Mouse (Mus musculus): Measurements from ENCODE around the gene Sept6. TPM values are rescaled to one million over a fixed set of nuclear protein-coding genes. Genes with fewer than 3 reads are reported as not detected.

The Sept6 gene
- polyA plus RNA-seq, 1 experiment from 2014 or later = 5.0 TPM

DNA sequence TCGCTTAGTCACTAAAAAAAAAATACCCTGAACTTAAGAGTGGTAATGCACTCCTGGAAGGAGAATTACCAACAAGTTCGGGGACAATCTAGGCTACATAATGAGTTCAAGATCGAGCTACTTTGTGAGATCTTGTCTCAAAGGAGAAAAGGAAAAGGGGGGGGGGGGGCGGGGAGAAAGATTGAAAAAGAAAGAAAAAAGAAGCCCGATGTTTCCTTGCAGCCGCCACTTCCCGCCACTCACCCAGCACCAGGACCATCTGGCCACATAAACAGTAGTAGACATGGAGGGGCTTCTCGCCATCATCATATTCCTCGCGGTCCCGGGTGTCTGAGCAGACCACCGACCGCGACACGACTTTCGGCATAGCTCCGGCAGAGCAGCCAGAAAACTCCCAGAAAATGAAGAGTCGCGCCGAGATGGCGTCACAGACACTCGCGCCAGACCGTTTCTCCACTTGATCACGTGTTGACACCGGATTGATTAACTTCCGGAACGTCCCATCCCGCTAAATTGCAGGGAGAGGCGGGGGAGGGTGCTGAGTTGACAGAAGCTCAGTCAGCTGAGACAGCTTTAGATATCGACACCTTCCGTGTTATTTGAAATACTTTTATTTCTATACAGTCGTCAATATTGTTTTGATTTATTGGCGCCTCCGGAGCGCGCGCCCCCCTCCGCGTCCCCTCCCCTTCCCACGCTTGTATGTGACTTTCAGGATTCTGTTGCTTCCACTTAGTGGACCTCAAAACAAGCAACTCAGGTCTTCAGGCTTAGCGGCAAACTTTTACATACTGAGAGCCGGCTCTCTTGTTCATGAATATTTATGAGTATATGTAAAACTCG is 127.6 kb downstream of the Sept6 start:
- H3K4me3 ChIP-seq (replicated peaks) = peak overlapping the region; percentile 62
- H3K27me3 ChIP-seq = no peaks in the 10 kb centered on the region
- H3K4me2 ChIP-seq = peak overlapping the region; percentile 69
- H3K4me1 ChIP-seq (replicated peaks) = peaks cover 11% of the 10 kb centered on the region
- ATAC-seq (ENCODE audit: low read depth) = peak; percentile 85
- DNase-seq = peak; percentile 73
- H3K27ac ChIP-seq = peak overlapping the region; percentile 62
- H3K36me3 ChIP-seq = no peaks in the 10 kb centered on the region
- H3K9me3 ChIP-seq (replicated peaks) = no peaks in the 10 kb centered on the region
- H3K9ac ChIP-seq = peak overlapping the region; percentile 67
- 14% methylated on average over 43 of the region's 44 CpGs for WGBS (ENCODE audit: insufficient replicate concordance)

Other genes starting within 250 kb of the Sept6 start
- 1.0 and 1.1 TPM in 2 replicates for gene Slc25a43, start 248.1 kb downstream of the Sept6 start, polyA plus RNA-seq (2015; fragmentation: Nextera tagmentation; extraction: Ambion mirVana)
- gene Slc25a5, start 196.1 kb downstream of the Sept6 start, polyA plus RNA-seq (2015; fragmentation: Nextera tagmentation; extraction: Ambion mirVana) = 657 and 659 TPM in 2 replicates
- gene Ube2a, start 117.9 kb downstream of the Sept6 start, polyA plus RNA-seq (2015; fragmentation: Nextera tagmentation; extraction: Ambion mirVana) = 92.7 and 95.2 TPM in 2 replicates
- gene C330007P06Rik, start 117.7 kb downstream of the Sept6 start, polyA plus RNA-seq (2015; fragmentation: Nextera tagmentation; extraction: Ambion mirVana) = 15.3 and 21.3 TPM in 2 replicates
- gene Nkrf, start 88.9 kb downstream of the Sept6 start, polyA plus RNA-seq (2015; fragmentation: Nextera tagmentation; extraction: Ambion mirVana) = 1.1 and 1.4 TPM in 2 replicates
- gene Sowahd, start 57.1 kb upstream of the Sept6 start, polyA plus RNA-seq (2015; fragmentation: Nextera tagmentation; extraction: Ambion mirVana) = 0.14 TPM in 1 of 2 replicates, not detected in the other
- 514 and 551 TPM in 2 replicates for gene Rpl39, start 93.6 kb upstream of the Sept6 start, polyA plus RNA-seq (2015; fragmentation: Nextera tagmentation; extraction: Ambion mirVana)
- gene Upf3b, start 118.5 kb upstream of the Sept6 start, polyA plus RNA-seq (2015; fragmentation: Nextera tagmentation; extraction: Ambion mirVana) = 13.0 and 14.7 TPM in 2 replicates
- 6.8 and 9.8 TPM in 2 replicates for gene Nkap, start 135.0 kb upstream of the Sept6 start, polyA plus RNA-seq (2015; fragmentation: Nextera tagmentation; extraction: Ambion mirVana)
- gene Akap14, start 177.0 kb upstream of the Sept6 start, polyA plus RNA-seq (2015; fragmentation: Nextera tagmentation; extraction: Ambion mirVana) = not detected in 2 replicates
- 227 and 254 TPM in 2 replicates for gene Ndufa1, start 199.4 kb upstream of the Sept6 start, polyA plus RNA-seq (2015; fragmentation: Nextera tagmentation; extraction: Ambion mirVana)
- gene Rnf113a1, start 199.5 kb upstream of the Sept6 start, polyA plus RNA-seq (2015; fragmentation: Nextera tagmentation; extraction: Ambion mirVana) = 3.0 and 3.6 TPM in 2 replicates
- gene Gm9, start 219.2 kb upstream of the Sept6 start, polyA plus RNA-seq (2015; fragmentation: Nextera tagmentation; extraction: Ambion mirVana) = not detected in 2 replicates
- gene Rhox1, start 230.5 kb upstream of the Sept6 start, polyA plus RNA-seq (2015; fragmentation: Nextera tagmentation; extraction: Ambion mirVana) = not detected in 2 replicates

Measured in liver, embryonic 13.5 days (tissue).